Mouse (Mus musculus) heart, postnatal 0 days (tissue): ENCODE results near the gene Eng.

ENCODE experiments used
- CTCF ChIP-seq: IDR thresholded peaks from 2 replicates; pipeline ENCODE4 v1.5.1; 2016; ENCODE audit warnings: antibody characterized with exemption, control low read depth, low read depth
- EP300 ChIP-seq: IDR thresholded peaks from 2 replicates; pipeline ENCODE4 v1.6.1; 2016; ENCODE audit warnings: antibody characterized with exemption, low read depth

GRCm38 (mm10) chr2:32685807-32686206 lies 39.4 kb downstream of the Eng start:
- TF ChIP-seq CTCF (no peak), EP300 (no peak)
